16 mouse cellular contexts compared by ENCODE assay signal in the genomic region with DNA sequence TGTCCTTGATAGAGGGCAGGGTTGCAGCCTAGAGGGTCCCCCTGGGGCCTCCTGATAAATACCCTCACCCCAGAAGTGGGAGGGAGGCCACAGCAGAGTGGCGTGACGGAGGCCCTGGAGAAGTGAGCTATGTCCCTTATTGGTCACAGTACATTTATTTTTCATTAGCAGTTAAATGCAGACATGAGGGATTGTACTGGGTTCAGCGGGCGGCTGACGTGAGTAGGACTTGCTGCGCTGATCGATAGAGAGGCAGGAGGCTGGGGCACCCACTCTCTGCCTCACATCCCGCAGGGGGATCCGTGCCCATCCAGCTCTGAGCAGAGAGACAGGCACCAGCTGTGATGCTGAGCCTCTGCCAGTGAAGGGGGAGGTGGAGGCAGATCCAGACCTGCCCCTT. TPM values are rescaled to one million over a fixed set of nuclear protein-coding genes. Genes with fewer than 3 reads are reported as not detected.
DNase-seq lines count a peak whose midpoint lies in the region; ATAC-seq and TF ChIP-seq lines count a peak whose summit lies in the region.
"Had no signal": no experiment of that assay in that cellular context is flagged by ENCODE, and none has a peak within 500 bp of the region (broad histone marks: within the 10 kb centered on the region; RNA-seq: fewer than 3 reads in every experiment).

No protein-coding gene starts in this region.

- TF ChIP-seq CTCF in forebrain, postnatal 0 days (IDR thresholded peaks at IDR 0.05; ENCODE audit: low read depth) = no peak
- TF ChIP-seq CTCF in layer of hippocampus, adult 2 months (conservative IDR thresholded peaks at IDR 0.05) = no peak

- H3K36me3 ChIP-seq in forebrain, embryonic 13.5 days (ENCODE audit: poor library complexity, severe bottlenecking) = no peaks in the 10 kb centered on the region; the same call in 1 of the 2 replicates
- peaks cover 13% of the 10 kb centered on the region for H3K36me3 ChIP-seq in forebrain, postnatal 0 days (ENCODE audit: insufficient read depth)
- H3K36me3 ChIP-seq in forebrain, embryonic 16.5 days (ENCODE audit: control insufficient read depth, insufficient read depth) = 0 out of 2 replicates have a peak, but pooled peaks cover 2% of the 10 kb centered on the region
- H3K36me3 ChIP-seq in neural tube, embryonic 12.5 days = no peaks in the 10 kb centered on the region
- H3K36me3 ChIP-seq: lung, embryonic 15.5 days had no signal

- H3K9me3 ChIP-seq in forebrain, embryonic 13.5 days (replicated peaks) = no peaks in the 10 kb centered on the region
- no peaks in the 10 kb centered on the region for H3K9me3 ChIP-seq in forebrain, postnatal 0 days (ENCODE audit: low read length)
- no peaks in the 10 kb centered on the region for H3K9me3 ChIP-seq in forebrain, embryonic 16.5 days (ENCODE audit: control insufficient read depth, low read length)
- H3K9me3 ChIP-seq in neural tube, embryonic 12.5 days = no peaks in the 10 kb centered on the region
- H3K9me3 ChIP-seq: lung, embryonic 15.5 days had no signal

- WGBS in forebrain, embryonic 13.5 days = 85% methylated on average over 9 of the region's 9 CpGs
- WGBS in forebrain, postnatal 0 days = 66% methylated on average over 9 of the region's 9 CpGs
- WGBS in forebrain, embryonic 16.5 days = 72% methylated on average over 9 of the region's 9 CpGs
- WGBS in neural tube, embryonic 12.5 days = 34% methylated on average over 9 of the region's 9 CpGs

- H3K27me3 ChIP-seq in forebrain, embryonic 13.5 days = peaks cover 48% of the 10 kb centered on the region
- H3K27me3 ChIP-seq in forebrain, postnatal 0 days (ENCODE audit: insufficient read depth, low read length) = no peaks in the 10 kb centered on the region
- H3K27me3 ChIP-seq in forebrain, embryonic 16.5 days (replicated peaks; ENCODE audit: control insufficient read depth, insufficient read depth, low read length) = no peaks in the 10 kb centered on the region
- peaks cover 31% of the 10 kb centered on the region; the same call in 1 of the 2 replicates for H3K27me3 ChIP-seq in neural tube, embryonic 12.5 days (replicated peaks)
- H3K27me3 ChIP-seq: lung, embryonic 15.5 days had no signal

- DNase-seq in forebrain, postnatal 0 days = no peak
- DNase-seq in layer of hippocampus, adult 2 months (ENCODE audit: low spot score in 2 of 2) = peak; percentile 46 to 52
- DNase-seq in layer of hippocampus, adult 11-12 months (ENCODE audit: low spot score) = no peak
- no peak for DNase-seq in adrenal gland, postnatal 14 days
- DNase-seq in gastrocnemius, adult 18-20 months (ENCODE audit: low spot score) = no peak
- DNase-seq: adrenal gland, postnatal 36 days; cerebellum, postnatal 14 days; heart, adult 11 months; kidney, adult 9 months; thymus, postnatal 14 days had no signal

- peak; percentile 33; the same call in 1 of the 2 replicates for ATAC-seq in forebrain, embryonic 13.5 days
- no peak for ATAC-seq in forebrain, postnatal 0 days
- ATAC-seq in forebrain, embryonic 16.5 days = no peak
- ATAC-seq in neural tube, embryonic 12.5 days (ENCODE audit: low FRiP score, low read depth) = peak; percentile 65

- H3K4me3 ChIP-seq in forebrain, embryonic 13.5 days = no peak overlapping the region
- no peak overlapping the region for H3K4me3 ChIP-seq in forebrain, postnatal 0 days (ENCODE audit: low read depth, low read length)
- H3K4me3 ChIP-seq in layer of hippocampus, adult 2 months = no peak overlapping the region
- H3K4me3 ChIP-seq in forebrain, embryonic 16.5 days (replicated peaks; ENCODE audit: low read length) = no peak overlapping the region
- no peak overlapping the region for H3K4me3 ChIP-seq in neural tube, embryonic 12.5 days
- H3K4me3 ChIP-seq: lung, embryonic 15.5 days; myocyte had no signal

- H3K9ac ChIP-seq in forebrain, embryonic 13.5 days = no peak overlapping the region
- no peak overlapping the region for H3K9ac ChIP-seq in forebrain, postnatal 0 days
- 0 out of 2 replicates have a peak overlapping the region, but pooled peaks have one; percentile 22 for H3K9ac ChIP-seq in forebrain, embryonic 16.5 days (replicated peaks; ENCODE audit: low read depth, low read length)
- no peak overlapping the region for H3K9ac ChIP-seq in neural tube, embryonic 12.5 days
- H3K9ac ChIP-seq: lung, embryonic 15.5 days had no signal

- H3K27ac ChIP-seq in forebrain, embryonic 13.5 days = no peak overlapping the region
- H3K27ac ChIP-seq in forebrain, postnatal 0 days (ENCODE audit: low read depth, low read length) = no peak overlapping the region
- H3K27ac ChIP-seq in layer of hippocampus, adult 2 months = peak overlapping the region; percentile 77
- H3K27ac ChIP-seq in forebrain, embryonic 16.5 days (ENCODE audit: low read length) = no peak overlapping the region
- H3K27ac ChIP-seq in neural tube, embryonic 12.5 days = peak overlapping the region; percentile 26; the same call in 1 of the 2 replicates
- H3K27ac ChIP-seq: lung, embryonic 15.5 days had no signal

- H3K4me1 ChIP-seq in forebrain, embryonic 13.5 days = peaks cover 25% of the 10 kb centered on the region
- H3K4me1 ChIP-seq in forebrain, postnatal 0 days (ENCODE audit: insufficient read depth) = 0 out of 2 replicates have a peak, but pooled peaks cover 2% of the 10 kb centered on the region
- peaks cover 11% of the 10 kb centered on the region for H3K4me1 ChIP-seq in forebrain, embryonic 16.5 days (replicated peaks; ENCODE audit: control insufficient read depth, insufficient read depth, low read length)
- peaks cover 32% of the 10 kb centered on the region for H3K4me1 ChIP-seq in neural tube, embryonic 12.5 days

- no peak overlapping the region for H3K4me2 ChIP-seq in forebrain, embryonic 13.5 days
- no peak overlapping the region for H3K4me2 ChIP-seq in forebrain, postnatal 0 days (ENCODE audit: low read depth)
- no peak overlapping the region for H3K4me2 ChIP-seq in forebrain, embryonic 16.5 days (ENCODE audit: low read length)
- peak overlapping the region; percentile 18; the same call in 1 of the 2 replicates for H3K4me2 ChIP-seq in neural tube, embryonic 12.5 days (replicated peaks)
- H3K4me2 ChIP-seq: liver, embryonic 11.5 days; lung, embryonic 15.5 days had no signal

RNA-seq across cellular contexts. Expression of gene Hk3, which starts 33.8 kb away (rescaled TPM):
- 0.48 and 0.59 TPM in 2 replicates for polyA plus RNA-seq in forebrain, embryonic 13.5 days (2015; fragmentation: Nextera tagmentation; extraction: Ambion mirVana)
- total RNA-seq in forebrain, postnatal 0 days (2014; rRNA removed) = 0.76 and 1.4 TPM in 2 replicates
- polyA plus RNA-seq in forebrain, postnatal 0 days (2015; fragmentation: Nextera tagmentation; extraction: Ambion mirVana) = 0.48 and 0.65 TPM in 2 replicates
- total RNA-seq in layer of hippocampus, adult 2 months (2021) = 1 to 10 TPM; 1.1 to 1.3 TPM
- polyA plus RNA-seq in forebrain, embryonic 16.5 days (2015; fragmentation: Nextera tagmentation; extraction: Ambion mirVana) = 0.82 and 0.83 TPM in 2 replicates
- 0.80 and 0.84 TPM in 2 replicates for polyA plus RNA-seq in neural tube, embryonic 12.5 days (2016; fragmentation: Nextera tagmentation; extraction: Ambion mirVana)
- total RNA-seq in adrenal gland, postnatal 14 days (2021) = 1.3 and 1.8 TPM in 2 replicates
- under 1 TPM; 0.14 to 0.19 TPM for total RNA-seq in gastrocnemius, adult 18-20 months (2021)
- polyA plus RNA-seq: myocyte had no signal

RNA-seq across cellular contexts. Expression of gene Unc5a, which starts 38.2 kb away (rescaled TPM):
- polyA plus RNA-seq in forebrain, embryonic 13.5 days (2015; fragmentation: Nextera tagmentation; extraction: Ambion mirVana) = 7.2 and 7.5 TPM in 2 replicates
- total RNA-seq in forebrain, postnatal 0 days (2014; rRNA removed) = 27.5 and 46.1 TPM in 2 replicates
- polyA plus RNA-seq in forebrain, postnatal 0 days (2015; fragmentation: Nextera tagmentation; extraction: Ambion mirVana) = 19.8 and 22.5 TPM in 2 replicates
- total RNA-seq in layer of hippocampus, adult 2 months (2021) = 100 to 1,000 TPM; 146 to 148 TPM
- polyA plus RNA-seq in forebrain, embryonic 16.5 days (2015; fragmentation: Nextera tagmentation; extraction: Ambion mirVana) = 16.4 and 18.5 TPM in 2 replicates
- 5.9 and 7.7 TPM in 2 replicates for polyA plus RNA-seq in neural tube, embryonic 12.5 days (2016; fragmentation: Nextera tagmentation; extraction: Ambion mirVana)
- 7.2 and 8.5 TPM in 2 replicates for total RNA-seq in adrenal gland, postnatal 14 days (2021)
- 1 to 10 TPM; 7.6 to 7.8 TPM for total RNA-seq in gastrocnemius, adult 18-20 months (2021)

Comparison
In these comparisons a context has a peak if more than half of its experiments do, and no peak if none do; other contexts are left out.
1. ATAC-seq: peak in forebrain, embryonic 13.5 days (single experiment) and neural tube, embryonic 12.5 days (single experiment); none in forebrain, postnatal 0 days (single experiment) and forebrain, embryonic 16.5 days (single experiment).
2. DNase-seq: peak in layer of hippocampus, adult 2 months (2 of 2); none in forebrain, postnatal 0 days (single experiment), layer of hippocampus, adult 11-12 months (single experiment), adrenal gland, postnatal 14 days (single experiment) and gastrocnemius, adult 18-20 months (single experiment).
3. H3K27ac ChIP-seq: peak in layer of hippocampus, adult 2 months (single experiment) and neural tube, embryonic 12.5 days (single experiment); none in forebrain, embryonic 13.5 days (single experiment), forebrain, postnatal 0 days (single experiment) and forebrain, embryonic 16.5 days (single experiment).